Mouse (Mus musculus) limb, embryonic 10.5 days (tissue): Measurements from ENCODE around the gene Prss33. TPM values are rescaled to one million over a fixed set of nuclear protein-coding genes. Genes with fewer than 3 reads are reported as not detected.

ENCODE experiments used
- DNase-seq: peaks from one replicate; pipeline ENCODE4 v3.0.0-alpha.2; 2017; ENCODE audit warnings: low spot score
- H3K27ac ChIP-seq: fragments of 300-500 bp; sonication (generic); 2 replicates; pipeline ENCODE4 v1.5.1; 2016; ENCODE audit warnings: mild to moderate bottlenecking
- H3K27me3 ChIP-seq: fragments of 300-500 bp; sonication (generic); 2 replicates; pipeline ENCODE4 v1.6.1; 2016; ENCODE audit warnings: low read depth, mild to moderate bottlenecking; ENCODE audit not compliant: poor library complexity, severe bottlenecking
- H3K36me3 ChIP-seq: fragments of 300-500 bp; sonication (generic); 2 replicates; pipeline ENCODE4 v1.6.1; 2016; ENCODE audit warnings: mild to moderate bottlenecking, moderate library complexity
- H3K4me1 ChIP-seq: fragments of 300-500 bp; sonication (generic); 2 replicates; pipeline ENCODE4 v1.6.1; 2016
- H3K4me3 ChIP-seq: fragments of 300-500 bp; sonication (generic); 2 replicates; pipeline ENCODE4 v1.5.1; 2016; ENCODE audit warnings: mild to moderate bottlenecking, moderate library complexity
- H3K9me3 ChIP-seq: fragments of 300-500 bp; sonication (generic); replicated peaks from 2 replicates; pipeline ENCODE4 v1.6.1; 2016; ENCODE audit warnings: mild to moderate bottlenecking
- WGBS: fragments of 180-500 bp; shearing (Covaris S2); methylation state at CpG from one replicate; pipeline ENCODE4 v1.1.7; 2016; 5-methylcytosine and 5-hydroxymethylcytosine counted together
- microRNA-seq: library from miRNA; unstranded; fragments of <30 nt; microRNA quantifications from one replicate; pipeline ENCODE4, GENCODE M21; 2017
- polyA plus RNA-seq: library from polyadenylated mRNA; unstranded; fragments of >200 nt; fragmentation: Nextera tagmentation; extraction: Ambion mirVana; gene quantifications from 2 replicates; pipeline ENCODE4 v1.2.1, GENCODE M21; 2016

The Prss33 gene
- polyA plus RNA-seq, 1 experiment from 2014 or later = not detected

- Histone ChIP-seq H3K9me3 (no peaks in the 10 kb centered on the region), H3K36me3 (peaks cover 5% of the 10 kb centered on the region), H3K4me3 (peak within 1 kb of the TSS; percentile 51), H3K27ac (peak within 1 kb of the TSS; percentile 95), H3K27me3 (no peaks in the 10 kb centered on the region), H3K4me1 (peaks cover 43% of the 10 kb centered on the region)
- WGBS = 2% methylated on average over 29 of the region's 29 CpGs
- peak; percentile 88 for DNase-seq
Measured at GRCm38 (mm10) chr17:23790269-23791078, 45.4 kb downstream of the Prss33 start, which contains the start of gene Srrm2. Gene Srrm2, plus strand, starts transcription at chr17:23790532.

DNA sequence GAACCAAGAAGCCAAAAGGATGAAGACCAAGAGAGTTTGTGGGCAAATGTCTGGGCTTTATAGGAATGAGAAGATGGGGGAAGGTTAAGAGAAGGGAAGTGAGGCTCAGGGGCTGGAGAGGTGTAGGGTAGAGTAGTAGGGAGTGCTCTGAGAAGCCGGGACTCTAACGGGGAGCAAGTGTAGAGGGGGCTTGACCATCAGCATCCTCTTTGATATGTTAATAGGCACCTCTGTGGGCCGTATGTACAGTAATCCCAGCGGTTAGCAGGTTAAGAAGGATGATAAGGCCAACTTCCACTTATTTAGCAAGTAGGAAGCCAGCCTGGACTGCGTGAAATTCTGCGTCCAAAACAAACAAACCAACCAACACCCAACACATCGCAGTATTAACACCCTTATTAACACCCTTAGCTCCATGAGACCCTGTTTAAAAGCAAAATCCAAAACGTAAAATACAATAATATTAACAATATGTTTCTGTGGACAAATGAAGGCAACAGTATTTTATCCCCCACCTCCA, 46.0 kb downstream of the Prss33 start:
- WGBS = 16% methylated on average over 8 of the region's 8 CpGs
- peak overlapping the region; percentile 51 for H3K4me3 ChIP-seq
- H3K4me1 ChIP-seq = peaks cover 48% of the 10 kb centered on the region
- no peaks in the 10 kb centered on the region for H3K9me3 ChIP-seq
- DNase-seq = no peak
- peaks cover 2% of the 10 kb centered on the region for H3K36me3 ChIP-seq
- peak overlapping the region; percentile 95 for H3K27ac ChIP-seq
- no peaks in the 10 kb centered on the region for H3K27me3 ChIP-seq

DNA sequence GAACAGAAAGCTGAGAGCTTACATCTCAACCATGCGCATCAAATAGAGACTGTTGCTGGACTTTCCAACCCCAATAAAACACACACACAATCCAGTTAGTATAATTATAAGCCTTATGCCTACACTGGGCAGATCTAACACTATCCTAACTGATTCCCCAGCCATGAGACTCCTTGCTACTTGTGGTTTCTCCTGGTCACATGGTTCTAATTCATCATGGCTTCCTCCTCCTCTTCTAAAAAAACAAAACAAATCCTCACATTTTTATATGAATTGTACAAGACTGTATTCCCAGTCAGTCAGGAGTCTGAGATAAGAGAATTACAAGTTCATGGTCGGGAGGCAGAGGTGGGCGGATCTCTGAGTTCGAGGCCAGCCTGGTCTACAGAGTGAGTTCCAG, 46.9 kb downstream of the Prss33 start:
- 89% methylated on average over 4 of the region's 4 CpGs for WGBS
- H3K36me3 ChIP-seq = peaks cover 2% of the 10 kb centered on the region
- H3K27ac ChIP-seq = no peak overlapping the region
- no peaks in the 10 kb centered on the region for H3K27me3 ChIP-seq
- no peak overlapping the region for H3K4me3 ChIP-seq
- H3K9me3 ChIP-seq = no peaks in the 10 kb centered on the region
- no peak for DNase-seq
- peaks cover 48% of the 10 kb centered on the region for H3K4me1 ChIP-seq

DNA sequence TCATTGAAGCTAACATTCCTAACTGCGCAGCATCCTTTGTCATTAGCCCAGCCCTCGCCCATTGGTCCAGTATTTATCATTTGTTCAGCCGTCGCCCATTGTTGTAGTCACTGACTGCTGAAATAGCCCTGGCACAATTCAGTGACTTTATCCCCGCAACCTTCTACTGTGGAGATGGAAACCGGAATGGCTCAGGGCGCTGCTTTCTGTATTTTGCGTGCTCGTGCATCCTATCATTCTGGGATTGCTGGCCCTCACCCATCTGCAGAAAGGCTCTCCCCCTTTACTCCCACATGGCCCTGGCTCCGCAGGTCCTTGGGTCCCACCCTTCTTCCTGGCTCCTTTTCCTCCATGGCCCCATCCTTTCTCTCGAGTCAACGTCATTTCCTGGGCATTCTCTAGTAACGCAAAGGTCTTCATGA, 49.3 kb downstream of the Prss33 start:
- 20% methylated on average over 13 of the region's 13 CpGs for WGBS
- Histone ChIP-seq H3K27me3 (no peaks in the 10 kb centered on the region), H3K4me1 (peaks cover 37% of the 10 kb centered on the region), H3K4me3 (peak overlapping the region; percentile 71), H3K27ac (peak overlapping the region; percentile 90), H3K36me3 (no peaks in the 10 kb centered on the region), H3K9me3 (no peaks in the 10 kb centered on the region)
- peak; percentile 51 for DNase-seq

DNA sequence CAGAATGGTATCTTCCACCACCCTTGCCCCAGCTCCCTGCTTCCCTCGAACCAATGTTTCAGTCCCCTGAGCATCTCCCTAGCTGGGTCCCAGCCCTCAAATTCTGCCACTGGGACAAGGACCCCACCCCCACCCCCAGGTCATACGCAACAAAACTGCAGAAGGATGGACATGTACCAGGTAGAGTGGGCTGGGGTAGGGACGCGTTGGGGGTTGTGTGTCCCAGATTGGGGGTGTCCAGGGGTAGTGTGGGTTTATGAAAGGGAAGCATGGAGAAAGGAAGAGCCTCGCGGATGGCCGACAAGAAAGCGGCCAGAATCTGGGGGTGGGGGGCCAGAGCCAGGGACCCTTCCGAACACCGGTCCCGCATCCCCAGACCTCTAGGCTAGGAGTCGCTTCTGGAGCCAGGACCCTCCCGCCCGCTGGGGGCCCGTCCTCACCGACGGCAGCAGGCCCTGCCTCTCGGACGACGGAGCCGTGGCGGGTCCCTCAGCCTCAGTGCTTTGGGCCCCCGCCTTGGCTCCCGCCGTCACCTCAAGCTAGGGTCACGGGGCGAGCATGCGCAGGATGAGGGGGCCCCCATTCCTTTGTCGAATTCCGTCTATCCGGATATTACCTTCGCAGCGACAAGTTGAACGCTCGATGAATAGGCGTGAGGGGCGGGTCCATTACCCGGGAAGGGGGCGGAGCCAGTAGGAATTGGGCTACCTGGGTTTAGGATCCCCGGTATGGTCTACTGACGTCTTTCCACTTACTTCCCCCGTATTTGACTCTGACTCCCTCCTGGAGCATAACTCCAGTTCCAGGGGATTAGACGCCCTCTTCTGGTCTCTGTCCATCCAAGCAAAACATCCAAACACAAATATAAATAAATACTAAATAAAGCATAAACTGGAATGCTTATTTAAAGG, 50.0 kb downstream of the Prss33 start, which contains the start of gene Flywch2:
Gene Flywch2 (minus strand): TSS at position 521 of the 911 bp plus-strand sequence.
- H3K36me3 ChIP-seq = no peaks in the 10 kb centered on the region
- 1% methylated on average over 41 of the region's 43 CpGs for WGBS
- peak within 1 kb of the TSS; percentile 90 for H3K27ac ChIP-seq
- no peaks in the 10 kb centered on the region for H3K9me3 ChIP-seq
- DNase-seq = peak; percentile 85
- H3K4me1 ChIP-seq = peaks cover 31% of the 10 kb centered on the region
- no peaks in the 10 kb centered on the region for H3K27me3 ChIP-seq
- H3K4me3 ChIP-seq = peak within 1 kb of the TSS; percentile 71

- DNase-seq = no peak
- H3K27me3 ChIP-seq = no peaks in the 10 kb centered on the region
- no peak overlapping the region for H3K27ac ChIP-seq
Measured at GRCm38 (mm10) chr17:23783352-23783751, 52.5 kb downstream of the Prss33 start.

More at GRCm38 (mm10) chr17:23783352-23783751, 52.5 kb downstream of the Prss33 start:
- no peak overlapping the region for H3K4me3 ChIP-seq
- H3K36me3 ChIP-seq = no peaks in the 10 kb centered on the region; the same call in 1 of the 2 replicates
- no peaks in the 10 kb centered on the region for H3K9me3 ChIP-seq
- H3K4me1 ChIP-seq = peaks cover 17% of the 10 kb centered on the region

Small RNA genes within 50 kb of the gene (microRNA-seq; reads per million reads assigned to microRNA genes)
- 1.8 reads per million for gene Mir5125

Other genes with a start within 250 kb of the Prss33 start
- 22.0 and 25.4 TPM in 2 replicates for gene Zfp13, start 236.6 kb downstream of the Prss33 start, polyA plus RNA-seq
- 0.35 and 0.38 TPM in 2 replicates for gene Zscan10, start 235.2 kb downstream of the Prss33 start, polyA plus RNA-seq
- gene Mmp25, start 190.8 kb downstream of the Prss33 start, polyA plus RNA-seq = 0.84 and 1.1 TPM in 2 replicates
- gene Bicdl2, start 175.6 kb downstream of the Prss33 start, polyA plus RNA-seq = 1.4 and 2.0 TPM in 2 replicates
- gene Hcfc1r1, start 162.5 kb downstream of the Prss33 start, polyA plus RNA-seq = 29.0 and 30.5 TPM in 2 replicates
- 70.4 and 71.1 TPM in 2 replicates for gene Thoc6, start 162.2 kb downstream of the Prss33 start, polyA plus RNA-seq
- 5.2 and 5.6 TPM in 2 replicates for gene Tnfrsf12a, start 158.6 kb downstream of the Prss33 start, polyA plus RNA-seq
- gene Cldn6, start 156.8 kb downstream of the Prss33 start, polyA plus RNA-seq = 32.7 and 42.1 TPM in 2 replicates
- 1.9 and 4.6 TPM in 2 replicates for gene Cldn9, start 152.0 kb downstream of the Prss33 start, polyA plus RNA-seq
- 0.13 and 0.36 TPM in 2 replicates for gene 1520401A03Rik, start 113.3 kb downstream of the Prss33 start, polyA plus RNA-seq
- 66.8 and 67.6 TPM in 2 replicates for gene Pkmyt1, start 109.7 kb downstream of the Prss33 start, polyA plus RNA-seq
- 5.9 and 9.0 TPM in 2 replicates for gene Paqr4, start 95.2 kb downstream of the Prss33 start, polyA plus RNA-seq
- gene Kremen2, start 90.2 kb downstream of the Prss33 start, polyA plus RNA-seq = 13.8 and 19.5 TPM in 2 replicates
- gene Flywch1, start 64.5 kb downstream of the Prss33 start, polyA plus RNA-seq = 177 and 183 TPM in 2 replicates
- gene Flywch2, start 50.0 kb downstream of the Prss33 start, polyA plus RNA-seq = 37.5 and 54.1 TPM in 2 replicates
- gene Srrm2, start 45.5 kb downstream of the Prss33 start, polyA plus RNA-seq = 562 and 563 TPM in 2 replicates
- 1,047 and 1,081 TPM in 2 replicates for gene Elob, start 6.9 kb downstream of the Prss33 start, polyA plus RNA-seq
- not detected in 2 replicates for gene Prss32, start 7.8 kb upstream of the Prss33 start, polyA plus RNA-seq
- 3.3 and 3.9 TPM in 2 replicates for gene Prss41, start 8.1 kb upstream of the Prss33 start, polyA plus RNA-seq
- not detected in 2 replicates for gene Prss21, start 32.0 kb upstream of the Prss33 start, polyA plus RNA-seq
- gene Dcpp1, start 44.8 kb upstream of the Prss33 start, polyA plus RNA-seq = not detected in 2 replicates
- gene Dcpp2, start 44.8 kb upstream of the Prss33 start, polyA plus RNA-seq = not detected in 2 replicates
- not detected in 2 replicates for gene Dcpp3, start 81.4 kb upstream of the Prss33 start, polyA plus RNA-seq
- not detected in 2 replicates for gene Sbp, start 105.6 kb upstream of the Prss33 start, polyA plus RNA-seq
- not detected in 2 replicates for gene Sbpl, start 119.2 kb upstream of the Prss33 start, polyA plus RNA-seq
- gene Prss30, start 144.5 kb upstream of the Prss33 start, polyA plus RNA-seq = not detected in 2 replicates
- 1.3 and 1.7 TPM in 2 replicates for gene Prss22, start 162.0 kb upstream of the Prss33 start, polyA plus RNA-seq
- 0.20 TPM in 1 of 2 replicates, not detected in the other for gene Prss27, start 202.1 kb upstream of the Prss33 start, polyA plus RNA-seq
- gene Kctd5, start 237.4 kb upstream of the Prss33 start, polyA plus RNA-seq = 106 and 113 TPM in 2 replicates